Mouse (Mus musculus): Measurements from ENCODE around the gene Tango2. TPM values are rescaled to one million over a fixed set of nuclear protein-coding genes. Genes with fewer than 3 reads are reported as not detected.
A peak's percentile ranks its signal among the peaks of the same experiment; 100 is the strongest.

Gene Tango2
- total and polyA plus RNA-seq, 3 experiments = 42.8 to 87.0 (median 47.9) TPM

DNA sequence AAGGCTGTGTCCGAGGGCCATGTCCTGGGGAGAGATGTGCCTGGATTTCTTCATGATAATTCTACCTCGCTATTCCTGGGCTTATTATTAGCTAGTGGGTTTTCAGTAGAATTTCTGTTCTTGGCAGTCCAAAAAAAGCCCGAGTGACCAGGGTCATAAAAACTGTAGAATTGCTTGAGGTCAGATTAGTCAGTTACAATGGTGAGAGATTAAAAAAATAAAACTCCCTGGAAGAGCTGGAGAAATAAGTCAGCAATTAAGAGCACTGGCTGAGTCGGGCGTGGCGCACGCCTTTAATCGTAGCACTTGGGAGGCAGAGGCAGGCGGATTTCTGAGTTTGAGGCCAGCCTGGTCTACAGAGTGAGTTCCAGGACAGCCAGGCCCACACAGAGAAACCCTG is 20.0 kb downstream of the Tango2 start:
- H3K36me3 ChIP-seq (replicated peaks) = peaks cover 94% of the 10 kb centered on the region

DNA sequence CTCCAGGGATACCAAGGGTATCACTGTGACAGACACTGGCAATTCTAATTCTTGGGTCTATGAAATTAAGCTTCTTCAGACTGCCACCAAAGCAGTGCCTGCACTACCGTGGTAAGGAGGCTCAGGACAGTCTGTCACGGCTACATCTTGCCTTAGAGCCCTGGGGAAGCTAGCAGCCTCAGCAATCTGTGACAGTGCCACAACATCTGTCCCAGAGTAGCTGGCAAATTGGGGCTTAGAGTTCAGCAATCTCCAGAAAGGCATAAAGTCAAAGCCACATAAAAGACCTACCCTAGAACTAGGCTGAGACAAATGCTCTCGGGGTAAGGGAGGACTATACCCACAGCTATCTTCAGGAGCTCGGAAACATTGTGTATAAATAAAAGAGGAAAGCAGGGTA is 22.2 kb downstream of the Tango2 start:
- Histone ChIP-seq H3K4me3 (ENCODE audit: low read depth, low read length) (no peak overlapping the region), H3K9me3 (replicated peaks) (no peaks in the 10 kb centered on the region), H3K4me1 (ENCODE audit: insufficient read depth, low read depth, low read length) (peaks cover 44% of the 10 kb centered on the region), H3K36me3 (replicated peaks) (peaks cover 97% of the 10 kb centered on the region), H3K27me3 (ENCODE audit: insufficient read depth, low read length) (no peaks in the 10 kb centered on the region)
- ATAC-seq (ENCODE audit: extremely low read depth, insufficient number of reproducible peaks, low FRiP score, poor library complexity, severe bottlenecking) = no peak
- DNase-seq (ENCODE audit: low spot score) = no peak
- TF ChIP-seq CTCF (IDR thresholded peaks at IDR 0.05; ENCODE audit: low read depth, low read length) (no peak), TAL1 (conservative IDR thresholded peaks at IDR 0.05; ENCODE audit: low read depth, low read length) (no peak), GATA2 (IDR thresholded peaks at IDR 0.05; ENCODE audit: borderline replicate concordance, low read depth, low read length) (no peak), POLR2AphosphoS5 (IDR thresholded peaks at IDR 0.05; ENCODE audit: insufficient replicate concordance, low read depth, low read length) (no peak), GATA1 (IDR thresholded peaks at IDR 0.05; ENCODE audit: borderline replicate concordance, low read length) (no peak)

More for the DNA sequence above, 20.0 kb downstream of the Tango2 start:
- no peaks in the 10 kb centered on the region for H3K27me3 ChIP-seq (ENCODE audit: insufficient read depth, low read length)
- ATAC-seq (ENCODE audit: extremely low read depth, insufficient number of reproducible peaks, low FRiP score, poor library complexity, severe bottlenecking) (no peak), DNase-seq (ENCODE audit: low spot score) (no peak)
- H3K4me3 ChIP-seq (ENCODE audit: low read depth, low read length) = no peak overlapping the region
- H3K9me3 ChIP-seq (replicated peaks) = no peaks in the 10 kb centered on the region
- H3K4me1 ChIP-seq (ENCODE audit: insufficient read depth, low read depth, low read length) = peaks cover 44% of the 10 kb centered on the region
- TF ChIP-seq GATA2 (IDR thresholded peaks at IDR 0.05; ENCODE audit: borderline replicate concordance, low read depth, low read length) = no peak
- TF ChIP-seq TAL1 (conservative IDR thresholded peaks at IDR 0.05; ENCODE audit: low read depth, low read length) = no peak
- TF ChIP-seq GATA1 (IDR thresholded peaks at IDR 0.05; ENCODE audit: borderline replicate concordance, low read length) = no peak
- TF ChIP-seq CTCF (IDR thresholded peaks at IDR 0.05; ENCODE audit: low read depth, low read length) = no peak
- no peak for TF ChIP-seq POLR2AphosphoS5 (IDR thresholded peaks at IDR 0.05; ENCODE audit: insufficient replicate concordance, low read depth, low read length)

DNA sequence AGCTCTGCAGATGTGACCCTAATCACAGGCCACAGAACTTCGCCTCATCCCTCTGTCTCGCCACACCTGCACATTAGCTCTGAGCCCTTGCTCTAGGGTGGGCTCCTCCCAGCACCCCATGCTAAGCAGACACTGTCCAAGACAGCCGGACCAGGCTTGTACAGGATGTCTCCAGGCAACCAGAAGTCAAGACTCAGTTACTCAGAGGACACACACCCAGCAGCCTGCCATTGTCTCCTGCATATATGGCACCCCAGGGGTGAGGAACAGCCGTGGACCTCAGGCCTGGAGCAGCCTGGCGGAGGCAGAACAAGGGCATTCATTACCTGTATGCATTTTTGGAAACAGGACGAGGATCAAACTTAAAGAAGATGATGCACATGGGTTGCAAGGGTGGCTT is 23.9 kb downstream of the Tango2 start:
- no peaks in the 10 kb centered on the region for H3K9me3 ChIP-seq (replicated peaks)
- TF ChIP-seq POLR2AphosphoS5 (IDR thresholded peaks at IDR 0.05; ENCODE audit: insufficient replicate concordance, low read depth, low read length) (no peak), CTCF (IDR thresholded peaks at IDR 0.05; ENCODE audit: low read depth, low read length) (no peak), GATA2 (IDR thresholded peaks at IDR 0.05; ENCODE audit: borderline replicate concordance, low read depth, low read length) (no peak), GATA1 (IDR thresholded peaks at IDR 0.05; ENCODE audit: borderline replicate concordance, low read length) (no peak), TAL1 (conservative IDR thresholded peaks at IDR 0.05; ENCODE audit: low read depth, low read length) (no peak)
- H3K4me1 ChIP-seq (ENCODE audit: insufficient read depth, low read depth, low read length) = peaks cover 43% of the 10 kb centered on the region
- no peak for ATAC-seq (ENCODE audit: extremely low read depth, insufficient number of reproducible peaks, low FRiP score, poor library complexity, severe bottlenecking)
- H3K27me3 ChIP-seq (ENCODE audit: insufficient read depth, low read length) = no peaks in the 10 kb centered on the region
- no peak overlapping the region for H3K4me3 ChIP-seq (ENCODE audit: low read depth, low read length)
- DNase-seq (ENCODE audit: low spot score) = no peak
- peaks cover 96% of the 10 kb centered on the region for H3K36me3 ChIP-seq (replicated peaks)

DNA sequence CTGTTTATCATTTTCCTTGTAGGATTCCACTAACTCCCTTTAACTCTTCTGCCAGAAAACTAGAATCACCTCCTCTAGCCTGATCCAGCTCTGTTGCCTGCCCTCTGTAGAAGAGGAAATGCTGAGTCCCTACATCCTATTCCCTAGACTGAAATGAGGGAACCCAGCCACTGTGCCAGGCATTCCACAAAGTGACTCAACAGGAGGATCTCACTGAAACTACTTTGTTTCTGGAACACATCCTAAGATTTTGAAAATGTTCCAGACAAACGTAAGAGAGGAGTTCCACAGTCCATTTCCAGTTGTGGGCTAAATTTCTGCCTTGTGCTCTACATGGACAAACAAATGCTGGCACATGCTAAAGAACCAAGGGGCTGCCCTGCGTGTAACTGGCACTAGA is 24.4 kb downstream of the Tango2 start:
- Histone ChIP-seq H3K36me3 (replicated peaks) (peaks cover 96% of the 10 kb centered on the region), H3K9me3 (replicated peaks) (no peaks in the 10 kb centered on the region), H3K4me1 (ENCODE audit: insufficient read depth, low read depth, low read length) (peaks cover 44% of the 10 kb centered on the region), H3K4me3 (ENCODE audit: low read depth, low read length) (no peak overlapping the region), H3K27me3 (ENCODE audit: insufficient read depth, low read length) (no peaks in the 10 kb centered on the region)
- TF ChIP-seq GATA1 (IDR thresholded peaks at IDR 0.05; ENCODE audit: borderline replicate concordance, low read length) = no peak
- TF ChIP-seq GATA2 (IDR thresholded peaks at IDR 0.05; ENCODE audit: borderline replicate concordance, low read depth, low read length) = no peak
- TF ChIP-seq CTCF (IDR thresholded peaks at IDR 0.05; ENCODE audit: low read depth, low read length) = no peak
- no peak for TF ChIP-seq POLR2AphosphoS5 (IDR thresholded peaks at IDR 0.05; ENCODE audit: insufficient replicate concordance, low read depth, low read length)
- no peak for TF ChIP-seq TAL1 (conservative IDR thresholded peaks at IDR 0.05; ENCODE audit: low read depth, low read length)
- no peak for ATAC-seq (ENCODE audit: extremely low read depth, insufficient number of reproducible peaks, low FRiP score, poor library complexity, severe bottlenecking)
- DNase-seq (ENCODE audit: low spot score) = no peak

DNA sequence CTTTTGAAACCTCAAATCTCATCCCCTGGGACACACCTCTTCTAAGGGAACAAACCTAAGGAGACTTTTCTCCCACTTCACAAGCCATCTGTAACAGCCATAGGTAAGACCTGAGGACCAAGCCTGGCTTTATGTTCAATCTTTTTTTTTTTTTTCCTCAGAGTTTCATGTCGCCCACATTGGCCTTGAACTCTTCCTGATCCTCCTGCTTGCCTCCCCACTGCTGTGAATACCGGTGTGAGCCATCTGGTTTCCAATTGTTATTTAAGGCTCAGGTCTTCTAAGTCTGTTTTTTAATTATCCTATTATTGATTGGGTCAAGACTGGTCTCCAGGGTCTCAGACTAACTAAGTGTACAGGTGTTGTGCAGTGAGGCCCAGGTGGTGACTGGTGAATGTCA is 26.5 kb downstream of the Tango2 start:
- no peak for ATAC-seq (ENCODE audit: extremely low read depth, insufficient number of reproducible peaks, low FRiP score, poor library complexity, severe bottlenecking)
- peaks cover 41% of the 10 kb centered on the region for H3K4me1 ChIP-seq (ENCODE audit: insufficient read depth, low read depth, low read length)
- no peak for DNase-seq (ENCODE audit: low spot score)
- no peak overlapping the region for H3K4me3 ChIP-seq (ENCODE audit: low read depth, low read length)
- H3K9me3 ChIP-seq (replicated peaks) = no peaks in the 10 kb centered on the region
- H3K36me3 ChIP-seq (replicated peaks) = peaks cover 96% of the 10 kb centered on the region
- TF ChIP-seq CTCF (IDR thresholded peaks at IDR 0.05; ENCODE audit: low read depth, low read length) (no peak), TAL1 (conservative IDR thresholded peaks at IDR 0.05; ENCODE audit: low read depth, low read length) (no peak), GATA2 (IDR thresholded peaks at IDR 0.05; ENCODE audit: borderline replicate concordance, low read depth, low read length) (no peak), GATA1 (IDR thresholded peaks at IDR 0.05; ENCODE audit: borderline replicate concordance, low read length) (no peak), POLR2AphosphoS5 (IDR thresholded peaks at IDR 0.05; ENCODE audit: insufficient replicate concordance, low read depth, low read length) (no peak)
- no peaks in the 10 kb centered on the region for H3K27me3 ChIP-seq (ENCODE audit: insufficient read depth, low read length)

DNA sequence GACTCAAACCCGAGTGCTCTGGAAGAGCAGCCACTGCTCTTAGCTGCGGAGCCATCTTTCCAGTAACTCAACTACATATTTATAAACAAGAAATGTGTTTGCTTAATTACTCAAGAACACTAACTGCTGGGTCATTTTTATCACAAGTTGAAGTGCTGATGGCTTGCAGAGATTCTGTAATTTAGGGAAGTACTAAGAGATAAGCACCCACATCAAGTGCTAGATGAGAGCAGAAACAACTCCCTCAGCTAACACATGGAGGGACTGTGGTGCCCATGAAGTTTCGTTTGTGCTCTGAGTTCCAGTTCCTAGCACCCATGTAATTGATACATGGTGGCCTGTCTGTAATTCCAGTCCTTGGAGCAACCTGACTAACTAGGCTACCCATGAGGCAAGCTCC is 28.9 kb downstream of the Tango2 start:
- Histone ChIP-seq H3K4me1 (ENCODE audit: insufficient read depth, low read depth, low read length) (peaks cover 35% of the 10 kb centered on the region), H3K9me3 (replicated peaks) (no peaks in the 10 kb centered on the region), H3K27me3 (ENCODE audit: insufficient read depth, low read length) (no peaks in the 10 kb centered on the region), H3K4me3 (ENCODE audit: low read depth, low read length) (no peak overlapping the region), H3K36me3 (replicated peaks) (peaks cover 95% of the 10 kb centered on the region)
- TF ChIP-seq POLR2AphosphoS5 (IDR thresholded peaks at IDR 0.05; ENCODE audit: insufficient replicate concordance, low read depth, low read length) = no peak
- TF ChIP-seq TAL1 (conservative IDR thresholded peaks at IDR 0.05; ENCODE audit: low read depth, low read length) = no peak
- no peak for TF ChIP-seq GATA1 (IDR thresholded peaks at IDR 0.05; ENCODE audit: borderline replicate concordance, low read length)
- TF ChIP-seq GATA2 (IDR thresholded peaks at IDR 0.05; ENCODE audit: borderline replicate concordance, low read depth, low read length) = no peak
- no peak for TF ChIP-seq CTCF (IDR thresholded peaks at IDR 0.05; ENCODE audit: low read depth, low read length)
- no peak for DNase-seq (ENCODE audit: low spot score)
- ATAC-seq (ENCODE audit: extremely low read depth, insufficient number of reproducible peaks, low FRiP score, poor library complexity, severe bottlenecking) = peak; percentile 49; the same call in 1 of the 2 replicates

All from G1E (cell line).